Mouse (Mus musculus) G1E (cell line): ENCODE results near the gene Phykpl. TPM values are rescaled to one million over a fixed set of nuclear protein-coding genes. Genes with fewer than 3 reads are reported as not detected.

Experiments
- ATAC-seq: 2 replicates; pipeline ENCODE4 v1.8.0; 2016; ENCODE audit warnings: mild to moderate bottlenecking; ENCODE audit not compliant: insufficient number of reproducible peaks, poor library complexity, low FRiP score, severe bottlenecking; ENCODE audit errors: extremely low read depth
- DNase-seq: peaks from one replicate; pipeline ENCODE4 v3.0.0; 2012; ENCODE audit warnings: low spot score
- H3K27me3 ChIP-seq: 2 replicates; pipeline ENCODE4 v1.6.1; 2012; ENCODE audit warnings: mild to moderate bottlenecking, low read length, inconsistent platforms; ENCODE audit not compliant: insufficient read depth
- H3K36me3 ChIP-seq: replicated peaks from 2 replicates; pipeline ENCODE3; 2012; ENCODE audit warnings: mild to moderate bottlenecking, inconsistent platforms
- H3K4me1 ChIP-seq: 2 replicates; pipeline ENCODE4 v1.6.1; 2012; ENCODE audit warnings: low read depth, low read length, inconsistent platforms, mixed read lengths; ENCODE audit not compliant: insufficient read depth
- H3K4me3 ChIP-seq: 2 replicates; pipeline ENCODE4 v1.5.1; 2012; ENCODE audit warnings: low read depth, mild to moderate bottlenecking, inconsistent platforms, low read length, moderate library complexity, mixed read lengths
- H3K9me3 ChIP-seq: replicated peaks from 2 replicates; pipeline ENCODE4 v1.6.1; 2012; ENCODE audit warnings: inconsistent platforms
- CTCF ChIP-seq: IDR thresholded peaks from 2 replicates; pipeline ENCODE4 v1.5.1; 2012; ENCODE audit warnings: low read depth, low read length, inconsistent platforms, mixed read lengths
- GATA1 ChIP-seq: IDR thresholded peaks from 2 replicates; pipeline ENCODE4 v1.6.1; 2012; ENCODE audit warnings: borderline replicate concordance, low read length, inconsistent platforms, mixed read lengths
- GATA2 ChIP-seq: IDR thresholded peaks from 2 replicates; pipeline ENCODE4 v1.6.1; 2012; ENCODE audit warnings: low read depth, low read length, inconsistent platforms, borderline replicate concordance
- POLR2AphosphoS5 ChIP-seq: IDR thresholded peaks from 2 replicates; pipeline ENCODE4 v1.6.1; 2012; ENCODE audit warnings: low read depth, low read length, inconsistent platforms; ENCODE audit not compliant: insufficient replicate concordance
- TAL1 ChIP-seq: conservative IDR thresholded peaks from 2 replicates; pipeline ENCODE4 v1.6.1; 2012; ENCODE audit warnings: low read depth, low read length, inconsistent platforms, mixed read lengths
- polyA plus RNA-seq: library from polyadenylated mRNA; stranded (reverse); fragments of >175 nt; gene quantifications from 2 replicates; pipeline ENCODE4 v1.2.3, GENCODE M21; 2012
- total RNA-seq, 2 experiments: library from RNA; stranded (forward) in 1 of 2; stranded (reverse) in 1 of 2; fragments of 200-1000 nt in 1 of 2; fragments of >200 nt in 1 of 2; fragmentation: Nextera tagmentation in 1 of 2; gene quantifications; 2 replicates each; pipeline ENCODE4 v1.2.3; 2014 to 2017

Gene Phykpl
- total and polyA plus RNA-seq, 3 experiments = 11.0 to 52.0 (median 49.3) TPM

DNA sequence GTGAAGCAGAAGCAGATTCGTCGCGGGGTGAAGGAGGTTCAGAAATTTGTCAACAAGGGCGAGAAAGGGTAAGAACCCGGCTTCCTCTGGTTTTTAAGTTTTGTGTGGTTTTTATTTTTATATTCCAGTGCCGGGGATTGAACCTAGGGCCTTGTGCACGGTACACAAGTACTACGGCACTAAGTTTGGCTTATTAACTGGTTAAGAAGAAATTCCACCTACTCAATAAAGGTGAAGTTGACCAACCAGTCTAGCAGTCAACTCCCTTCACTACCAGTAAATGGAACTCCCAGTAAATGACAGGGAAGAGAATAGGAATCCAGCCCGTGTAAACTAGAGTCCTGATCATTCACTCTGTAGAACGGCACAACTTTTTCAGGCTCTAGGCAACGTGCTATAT is 35.5 kb downstream of the Phykpl start:
- no peaks in the 10 kb centered on the region for H3K27me3 ChIP-seq
- no peak for TF ChIP-seq GATA2
- TF ChIP-seq POLR2AphosphoS5 = no peak
- TF ChIP-seq CTCF = no peak
- TF ChIP-seq TAL1 = no peak
- TF ChIP-seq GATA1 = no peak
- DNase-seq (no peak), ATAC-seq (no peak)
- no peaks in the 10 kb centered on the region for H3K9me3 ChIP-seq
- H3K36me3 ChIP-seq = peaks cover 44% of the 10 kb centered on the region
- H3K4me1 ChIP-seq = peaks cover 66% of the 10 kb centered on the region
- H3K4me3 ChIP-seq = peak overlapping the region; percentile 94

DNA sequence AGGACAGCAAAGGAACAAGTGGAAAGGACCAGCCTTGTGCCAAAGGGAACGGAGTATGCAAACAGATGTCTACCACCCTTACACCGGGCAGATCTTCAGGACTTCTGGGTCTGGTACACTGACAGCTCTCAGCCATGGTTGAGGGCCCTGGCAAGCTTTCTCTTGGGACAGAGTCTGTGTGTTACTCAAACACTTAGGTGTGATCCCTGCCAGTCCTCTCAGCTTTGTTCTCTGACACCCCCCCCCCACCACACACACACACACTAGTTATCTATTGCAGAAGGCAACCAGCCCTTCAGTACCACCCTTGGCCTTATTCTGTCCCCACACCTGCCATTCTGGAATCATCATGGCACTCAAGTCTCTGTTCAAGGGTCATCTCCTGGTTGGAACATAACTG is 37.2 kb downstream of the Phykpl start:
- ATAC-seq (no peak), DNase-seq (no peak)
- peak overlapping the region; percentile 94; the same call in 1 of the 2 replicates for H3K4me3 ChIP-seq
- H3K27me3 ChIP-seq = no peaks in the 10 kb centered on the region
- peaks cover 60% of the 10 kb centered on the region for H3K36me3 ChIP-seq
- no peaks in the 10 kb centered on the region for H3K9me3 ChIP-seq
- TF ChIP-seq GATA2 (no peak), CTCF (no peak), TAL1 (no peak), GATA1 (no peak), POLR2AphosphoS5 (no peak)
- H3K4me1 ChIP-seq = peaks cover 71% of the 10 kb centered on the region

DNA sequence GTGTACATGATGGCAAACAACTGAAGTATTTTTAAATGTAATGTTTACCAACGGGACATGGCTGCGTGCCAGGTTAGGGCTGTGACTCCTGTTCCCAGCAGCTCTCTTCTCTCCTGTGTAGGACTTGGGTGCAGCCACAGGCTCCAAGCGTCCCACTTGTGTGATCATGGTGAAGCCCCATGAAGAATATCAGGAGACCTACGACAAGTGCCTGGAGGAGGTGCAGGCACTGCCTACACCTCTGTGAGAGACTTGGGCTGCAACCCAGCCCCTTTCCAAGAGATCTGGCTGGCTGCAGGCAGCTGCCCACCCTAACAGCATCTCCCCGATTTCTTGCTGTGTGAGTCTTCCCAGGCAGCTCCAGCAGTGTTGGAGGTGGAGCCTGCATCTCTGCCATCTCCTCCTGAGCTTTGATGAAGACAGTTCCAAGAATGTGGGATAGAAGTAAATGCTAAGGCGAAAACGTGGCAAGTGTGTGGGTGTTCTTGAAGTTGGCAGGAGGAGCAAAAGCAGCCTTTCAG is 38.5 kb downstream of the Phykpl start:
- Histone ChIP-seq H3K27me3 (no peaks in the 10 kb centered on the region), H3K4me3 (no peak overlapping the region), H3K36me3 (peaks cover 73% of the 10 kb centered on the region), H3K4me1 (peaks cover 79% of the 10 kb centered on the region), H3K9me3 (no peaks in the 10 kb centered on the region)
- ATAC-seq = no peak
- TF ChIP-seq CTCF = no peak
- no peak for TF ChIP-seq POLR2AphosphoS5
- TF ChIP-seq GATA2 = no peak
- no peak for TF ChIP-seq GATA1
- TF ChIP-seq TAL1 = no peak
- no peak for DNase-seq

DNA sequence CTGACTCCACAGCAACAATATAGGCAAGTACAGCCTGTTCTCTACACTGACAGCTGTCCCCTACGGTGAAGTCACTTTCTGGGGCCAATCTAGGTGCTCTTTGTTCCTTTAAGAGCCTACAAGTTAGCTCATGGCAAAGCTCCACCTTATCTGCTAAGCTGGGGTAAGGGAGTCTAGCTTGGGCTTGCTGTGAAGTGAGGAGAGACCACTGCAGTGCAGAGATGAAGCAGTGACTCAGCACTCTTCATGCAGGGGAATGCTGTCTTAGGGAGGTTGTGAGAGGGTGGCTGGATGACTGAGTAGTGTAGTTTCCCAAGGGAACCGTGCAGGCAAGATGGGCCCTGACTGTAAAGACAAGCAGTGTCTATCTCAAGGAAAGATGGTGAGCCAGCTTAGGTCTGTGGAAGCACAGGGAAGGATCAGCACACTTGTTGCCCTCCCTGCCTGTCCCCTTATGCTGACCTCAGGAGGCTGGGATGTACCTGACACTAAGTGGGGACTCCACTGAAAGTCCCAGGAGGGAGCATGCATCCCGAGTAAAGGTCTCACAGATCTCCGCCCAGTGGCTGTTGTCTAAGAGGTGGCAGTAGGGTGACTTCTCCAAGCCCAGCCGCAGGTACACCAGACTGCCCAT is 40.7 kb downstream of the Phykpl start:
- ATAC-seq = peak; percentile 66
- TF ChIP-seq POLR2AphosphoS5 (peak; percentile 85; the same call in 1 of the 2 replicates), GATA2 (no peak)
- H3K27me3 ChIP-seq = no peaks in the 10 kb centered on the region
- H3K4me3 ChIP-seq = no peak overlapping the region
- H3K4me1 ChIP-seq = peaks cover 73% of the 10 kb centered on the region
- peak; percentile 68 for DNase-seq
- H3K9me3 ChIP-seq = no peaks in the 10 kb centered on the region
- H3K36me3 ChIP-seq = peaks cover 94% of the 10 kb centered on the region

DNA sequence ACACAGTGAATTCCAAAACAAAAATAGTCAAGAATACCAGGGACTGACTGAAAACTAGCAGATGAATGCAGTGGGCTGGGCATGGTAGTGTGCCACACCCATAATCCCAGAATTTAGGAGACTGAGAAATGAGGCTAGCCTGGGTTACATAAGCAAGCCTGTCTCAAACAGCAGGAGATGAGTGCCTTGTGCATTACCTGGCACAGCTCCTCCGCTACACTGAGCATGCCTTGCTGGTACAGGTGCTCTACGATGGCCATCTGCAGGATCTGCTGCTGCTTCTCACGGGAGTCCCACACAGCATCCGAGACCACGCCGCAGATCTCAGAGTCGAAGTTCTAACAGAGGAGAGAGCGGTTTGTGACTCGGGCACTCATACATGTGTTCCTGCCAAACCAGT is 42.9 kb downstream of the Phykpl start:
- ATAC-seq = no peak

DNA sequence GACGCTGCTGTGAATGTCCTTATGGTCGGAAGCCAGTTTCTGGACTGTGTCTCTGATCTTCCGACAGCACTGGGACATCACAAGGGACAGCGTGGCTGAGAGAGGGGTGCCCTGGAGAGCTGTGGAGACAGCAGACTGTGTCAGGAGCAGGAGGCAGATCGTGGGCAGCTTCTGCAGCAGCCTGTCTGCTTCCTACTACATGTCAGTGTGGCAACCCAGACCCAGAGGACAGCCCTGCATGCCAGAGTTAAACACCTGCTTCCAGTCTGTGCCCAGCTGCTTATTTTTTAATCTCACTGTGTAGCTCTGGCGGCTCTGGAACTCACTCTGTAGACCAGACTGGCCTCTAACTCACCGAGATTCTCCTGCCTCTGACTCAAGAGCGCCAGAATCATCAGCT is 43.4 kb downstream of the Phykpl start:
- TF ChIP-seq GATA2 (no peak), GATA1 (no peak), CTCF (no peak), POLR2AphosphoS5 (no peak), TAL1 (no peak)
- Histone ChIP-seq H3K27me3 (no peaks in the 10 kb centered on the region), H3K36me3 (peaks cover 96% of the 10 kb centered on the region), H3K4me3 (no peak overlapping the region), H3K4me1 (peaks cover 70% of the 10 kb centered on the region), H3K9me3 (no peaks in the 10 kb centered on the region)
- ATAC-seq = no peak
- DNase-seq = no peak

More for the DNA sequence above, 42.9 kb downstream of the Phykpl start:
- no peak for TF ChIP-seq CTCF
- Histone ChIP-seq H3K9me3 (no peaks in the 10 kb centered on the region), H3K4me3 (no peak overlapping the region), H3K36me3 (peaks cover 98% of the 10 kb centered on the region), H3K4me1 (peaks cover 71% of the 10 kb centered on the region), H3K27me3 (no peaks in the 10 kb centered on the region)
- DNase-seq = no peak
